22 mouse cellular contexts compared by ENCODE assay signal in genomic region chrX:93789562-93789961, GRCm38 (mm10).
"Had no signal": no experiment of that assay in that cellular context is flagged by ENCODE, and none has a peak within 500 bp of the region (broad histone marks: within the 10 kb centered on the region; RNA-seq: fewer than 3 reads in every experiment).

No protein-coding gene starts in this region.

- ATAC-seq: midbrain, embryonic 16.5 days had no signal

- H3K4me3 ChIP-seq: megakaryocyte, embryonic 14.5 days; midbrain, embryonic 10.5 days; midbrain, embryonic 12.5 days; myocyte; neural tube, embryonic 13.5 days; neural tube, embryonic 15.5 days; stomach, embryonic 15.5 days had no signal

- H3K27ac ChIP-seq: midbrain, embryonic 10.5 days; midbrain, embryonic 12.5 days; neural tube, embryonic 13.5 days; neural tube, embryonic 15.5 days; stomach, embryonic 15.5 days; stomach, postnatal 0 days had no signal

- H3K4me1 ChIP-seq: midbrain, embryonic 10.5 days; midbrain, embryonic 12.5 days; neural tube, embryonic 13.5 days; neural tube, embryonic 15.5 days; stomach, embryonic 15.5 days had no signal

- H3K27me3 ChIP-seq: midbrain, embryonic 12.5 days; neural tube, embryonic 13.5 days; neural tube, embryonic 15.5 days; stomach, embryonic 15.5 days had no signal

- H3K9me3 ChIP-seq: megakaryocyte, embryonic 14.5 days; midbrain, embryonic 10.5 days; midbrain, embryonic 12.5 days; neural tube, embryonic 13.5 days; neural tube, embryonic 15.5 days; stomach, embryonic 15.5 days had no signal

- H3K9ac ChIP-seq: lung, embryonic 14.5 days; midbrain, embryonic 12.5 days; neural tube, embryonic 13.5 days; neural tube, embryonic 15.5 days; stomach, embryonic 15.5 days had no signal

- H3K36me3 ChIP-seq: midbrain, embryonic 10.5 days; midbrain, embryonic 12.5 days; neural tube, embryonic 13.5 days; neural tube, embryonic 15.5 days; stomach, embryonic 15.5 days had no signal

- DNase-seq: lung, adult 18-20 months; lung, embryonic 14.5 days; lung, postnatal 10 days; lung, postnatal 4 days; midbrain, embryonic 14.5 days; retina, postnatal 1 day; right cerebral cortex, adult 18-20 months; right cerebral cortex, postnatal 25 days; right cerebral cortex, postnatal 4 days; spleen, adult 18-20 months; thymus, adult 2 months; thymus, postnatal 25 days; thymus, postnatal 4 days had no signal

- H3K4me2 ChIP-seq: lung, embryonic 14.5 days; midbrain, embryonic 12.5 days; neural tube, embryonic 13.5 days; neural tube, embryonic 15.5 days; stomach, embryonic 15.5 days had no signal
